Mouse (Mus musculus) natural killer cell, adult 2 months (primary cell): ENCODE results near the gene Hoxd8.
A peak's percentile ranks its signal among the peaks of the same experiment; 100 is the strongest.

Experiments
- DNase-seq, 2 experiments: peaks; one replicate each; pipeline ENCODE4 v3.0.0; 2022; ENCODE audit warnings: low spot score in 2 of 2

Hoxd8 gene

GRCm38 (mm10) chr2:74749337-74750121 lies 45.1 kb downstream of the Hoxd8 start:
- peak; percentile 73 to 78 for DNase-seq

- no peak for DNase-seq
These were observed 46.4 kb downstream of the Hoxd8 start for GRCm38 (mm10) chr2:74750731-74751250.

GRCm38 (mm10) chr2:74751861-74752260 lies 47.4 kb downstream of the Hoxd8 start:
- no peak for DNase-seq

GRCm38 (mm10) chr2:74752431-74753174 lies 48.2 kb downstream of the Hoxd8 start:
- no peak for DNase-seq

- no peak for DNase-seq
These were observed 48.7 kb downstream of the Hoxd8 start for GRCm38 (mm10) chr2:74753175-74753523.

- peak in 1 of 2 experiments; percentile 36 for DNase-seq
These were observed 49.3 kb downstream of the Hoxd8 start for GRCm38 (mm10) chr2:74753711-74754110.
